Mouse (Mus musculus): ENCODE measurements around the gene Ilf3.

GRCm38 (mm10) chr9:21380868-21381267, 13.2 kb downstream of the Ilf3 start:
- TF ChIP-seq CTCF (IDR thresholded peaks at IDR 0.05; ENCODE audit: control insufficient read depth, insufficient read depth, low read length) (no peak), POLR2A (IDR thresholded peaks at IDR 0.05; ENCODE audit: borderline replicate concordance, control insufficient read depth, low read depth, low read length) (no peak)
